Mouse (Mus musculus): ENCODE results near the gene Mcrip1.

Gene Mcrip1

DNA sequence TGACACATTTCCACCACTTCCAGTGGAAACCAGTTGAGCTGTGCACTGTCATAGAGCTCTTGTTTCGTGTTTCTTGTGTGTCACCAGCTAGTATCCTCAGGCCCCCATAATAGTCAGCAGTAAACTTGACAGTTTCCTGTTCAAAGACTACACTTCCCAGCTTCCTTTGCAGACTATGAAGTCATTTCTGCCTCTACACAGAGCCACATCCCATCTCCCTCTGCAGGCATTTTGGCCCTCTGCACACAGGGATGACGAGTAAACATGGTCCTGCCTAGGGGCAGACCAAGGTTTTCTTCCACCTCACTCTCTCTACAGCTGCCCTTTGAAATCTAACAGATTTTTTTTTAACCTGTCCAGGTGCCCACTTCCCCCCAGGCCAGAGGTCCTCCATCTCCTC is 2.1 kb downstream of the Mcrip1 start:
- in situ Hi-C loops (cut with MboI, MseI), result no loop called here

DNA sequence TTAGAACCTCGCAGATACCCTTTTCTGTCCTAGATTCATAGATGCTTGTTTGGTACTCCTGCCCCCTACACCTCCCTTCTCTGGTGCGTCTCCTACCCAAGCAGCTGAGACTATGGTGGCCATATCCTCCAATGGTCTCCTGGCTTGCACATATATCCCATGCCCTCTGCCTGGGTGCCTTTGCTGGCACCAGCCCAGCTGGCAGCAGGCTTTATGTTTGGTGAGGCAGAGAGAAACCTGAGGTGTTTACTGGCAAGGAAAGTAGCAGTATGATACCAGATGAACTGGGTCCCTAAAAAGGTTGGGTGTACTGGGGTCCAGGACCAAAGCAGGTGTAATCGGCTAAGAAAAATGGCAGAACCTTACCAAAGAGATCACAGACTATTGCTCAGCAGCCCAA is 3.6 kb downstream of the Mcrip1 start:
- in situ Hi-C loops (cut with MboI, MseI), result no loop called here

DNA sequence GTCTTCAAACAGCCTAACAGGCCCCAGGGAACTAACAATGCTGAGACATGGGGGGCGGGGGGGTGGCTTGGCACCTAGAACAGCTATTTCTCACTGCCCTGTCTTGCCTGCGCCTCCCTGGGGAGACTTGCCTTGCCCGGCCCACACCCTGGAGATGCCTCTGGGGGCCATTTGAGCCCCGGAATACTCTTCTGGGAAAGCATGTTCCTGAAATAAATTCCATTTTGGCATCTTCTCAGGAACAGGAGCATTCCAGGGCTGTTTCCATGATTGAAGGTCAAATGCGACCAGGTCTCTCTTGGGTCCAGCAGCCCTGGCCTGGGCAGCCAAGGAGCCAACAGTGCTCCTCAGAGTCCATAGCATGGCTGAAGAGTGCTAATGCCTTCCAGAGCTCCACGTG is 7.2 kb downstream of the Mcrip1 start:
- in situ Hi-C loops (cut with MboI, MseI), result no loop called here

DNA sequence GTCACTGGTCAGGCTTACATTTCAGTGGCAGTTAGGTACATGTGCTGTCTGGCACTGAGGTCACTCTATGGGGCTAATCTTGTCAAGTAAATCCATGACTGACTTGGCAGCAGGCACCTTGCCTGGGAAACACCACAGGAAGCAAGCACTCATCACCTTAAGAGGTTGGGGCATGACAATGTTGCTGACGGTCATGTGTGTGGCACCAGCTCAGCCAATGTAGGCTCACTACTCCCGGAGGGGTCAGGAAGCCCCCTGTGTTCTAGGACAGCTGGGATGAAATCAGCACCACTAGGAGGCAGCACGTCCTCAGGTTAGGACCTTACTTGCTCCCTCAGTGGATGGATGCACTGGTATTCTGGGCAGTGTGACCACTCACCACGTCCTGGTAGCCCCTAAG is 7.6 kb downstream of the Mcrip1 start:
- in situ Hi-C loops (cut with MboI, MseI), result no loop called here

DNA sequence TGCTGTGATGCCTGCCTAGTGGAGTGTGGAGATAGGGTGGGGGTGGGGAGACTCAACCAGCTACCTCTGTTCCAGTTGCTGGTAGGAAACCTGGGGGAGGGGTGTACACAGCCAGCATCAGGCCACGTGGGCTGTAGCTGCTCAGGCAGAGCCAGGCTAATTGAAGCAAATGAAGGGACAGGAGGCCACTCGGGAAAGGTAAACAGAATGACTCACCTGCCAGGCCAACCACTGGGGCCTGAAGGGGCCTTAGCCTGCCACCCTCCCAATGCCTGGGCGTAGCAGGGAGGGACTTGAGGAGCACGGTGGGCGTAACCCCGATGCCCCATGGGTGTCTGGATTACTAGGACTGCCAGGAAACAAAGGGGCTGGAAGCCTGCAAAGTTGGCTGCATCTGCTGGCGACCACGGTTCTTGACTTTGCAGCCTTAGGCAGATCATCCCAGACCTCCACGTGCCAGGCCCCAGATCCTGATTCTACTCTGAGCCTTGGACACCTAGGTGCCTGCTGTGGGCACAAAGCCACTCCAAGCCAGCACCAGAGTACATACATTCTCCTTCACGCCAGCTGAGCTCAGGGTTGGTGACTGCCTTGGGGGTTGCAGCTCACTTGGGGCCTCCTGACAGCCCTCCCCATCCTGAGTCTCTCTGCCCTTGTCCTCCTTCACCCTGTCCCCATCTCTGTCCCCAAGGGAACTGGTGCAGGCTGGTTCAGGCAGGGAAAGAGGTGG is 10.1 kb downstream of the Mcrip1 start:
- in situ Hi-C loops (cut with MboI, MseI), result loop anchor here in 1 of 2 experiments (5.0 kb wide), 1 partner anchor 377 kb away; no protein-coding TSS in a partner anchor

DNA sequence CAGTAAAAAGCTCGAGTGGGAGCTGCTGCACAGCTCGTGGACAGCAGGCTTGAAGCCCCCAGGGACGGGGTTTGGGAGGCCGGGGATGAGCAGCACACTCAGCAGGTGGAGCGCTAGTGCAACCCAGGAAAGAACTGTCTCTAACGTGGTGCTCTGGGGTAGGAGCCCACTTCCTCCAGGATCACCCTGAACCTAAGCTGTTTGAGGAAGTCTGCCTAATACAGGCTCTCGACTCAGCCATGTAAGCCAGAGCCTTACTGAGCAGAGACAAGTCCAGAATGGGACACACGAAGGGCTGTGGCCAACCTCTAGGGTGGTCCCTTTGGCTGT is 10.6 kb downstream of the Mcrip1 start:
- in situ Hi-C loops (cut with MboI, MseI), result loop anchor here in 1 of 2 experiments (5.0 kb wide), 1 partner anchor 377 kb away; no protein-coding TSS in a partner anchor

DNA sequence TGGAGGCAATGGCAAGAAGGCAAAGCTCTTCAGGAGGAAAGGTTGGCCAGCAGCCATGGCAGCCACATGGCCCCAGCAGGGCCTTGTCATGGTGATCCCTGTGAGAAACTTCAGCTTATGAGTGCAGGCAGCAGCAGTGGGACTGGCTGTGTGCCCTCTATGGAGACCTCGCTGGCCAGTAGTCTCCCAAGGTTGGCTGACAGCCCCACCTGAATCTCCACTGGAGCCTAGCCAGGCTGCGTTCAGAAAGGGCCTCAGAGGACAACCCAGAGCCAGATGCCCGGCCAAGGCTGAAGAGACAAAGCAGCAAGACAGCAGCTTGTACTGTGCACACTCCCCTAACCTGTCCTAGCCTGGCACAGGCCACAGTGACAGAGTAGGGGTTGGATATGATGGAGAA is 11.0 kb downstream of the Mcrip1 start:
- in situ Hi-C loops (cut with MboI, MseI), result loop anchor here in 1 of 2 experiments (5.0 kb wide), 1 partner anchor 376 kb away; no protein-coding TSS in a partner anchor

DNA sequence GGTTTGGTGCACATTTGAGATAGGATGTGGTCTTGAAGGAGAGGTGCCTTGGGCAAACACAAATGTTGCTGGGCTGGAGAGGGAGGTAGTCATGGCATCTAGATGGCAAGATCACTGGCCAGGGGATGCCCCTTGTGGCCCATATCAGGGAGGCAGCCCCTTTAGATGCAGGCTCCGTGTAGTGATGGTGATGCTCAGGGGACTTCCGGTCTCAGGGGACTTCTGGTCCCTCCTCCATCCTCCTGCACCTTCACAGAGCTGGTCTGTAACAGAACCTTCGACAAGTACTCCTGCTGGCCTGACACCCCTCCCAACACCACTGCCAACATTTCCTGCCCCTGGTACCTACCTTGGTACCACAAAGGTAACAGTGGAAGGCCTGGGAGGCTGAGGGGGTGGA is 13.7 kb downstream of the Mcrip1 start:
- in situ Hi-C loops (cut with MboI, MseI), result loop anchor here in 1 of 2 experiments (5.0 kb wide), 1 partner anchor 374 kb away; no protein-coding TSS in a partner anchor

DNA sequence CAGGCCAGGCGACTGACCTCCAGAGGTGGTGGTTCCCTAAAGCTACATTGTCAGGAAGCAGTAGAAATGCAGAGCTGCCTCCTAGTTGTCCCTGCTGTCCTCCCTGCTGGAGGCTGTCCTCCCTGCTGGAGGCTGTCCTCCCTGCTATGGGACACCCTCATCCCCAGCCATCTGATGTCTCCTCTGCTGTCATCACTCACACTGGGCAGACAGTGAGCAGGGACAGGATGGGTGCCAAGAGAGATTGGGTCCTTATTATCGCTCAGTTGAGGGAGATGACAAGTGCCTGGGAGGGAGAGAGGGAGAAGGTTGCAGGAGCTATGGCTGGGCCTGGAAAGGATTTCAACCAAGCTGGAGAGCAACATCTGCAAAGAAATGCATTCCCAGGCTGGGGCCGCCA is 14.4 kb downstream of the Mcrip1 start:
- in situ Hi-C loops (cut with MboI, MseI), result loop anchor here in 1 of 2 experiments (5.0 kb wide), 1 partner anchor 373 kb away; no protein-coding TSS in a partner anchor

DNA sequence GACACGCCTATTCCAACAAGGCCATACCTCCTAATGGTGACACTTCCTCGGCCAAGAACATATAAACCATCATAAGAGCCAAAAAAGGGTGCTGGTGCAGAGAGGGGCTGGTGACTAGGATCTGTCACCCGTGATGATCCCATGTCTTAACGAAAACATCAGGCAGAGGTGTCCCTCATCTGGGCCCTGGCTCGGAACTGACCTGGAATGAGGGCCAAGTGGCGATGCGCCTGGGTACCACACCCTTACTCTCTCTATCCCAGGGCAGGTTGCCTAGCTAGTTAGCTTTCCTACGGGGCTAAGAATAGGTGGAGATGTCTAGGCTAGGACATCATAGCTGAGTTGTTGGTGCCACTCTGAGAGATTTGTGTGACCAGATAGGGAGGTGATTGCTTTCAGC is 15.4 kb downstream of the Mcrip1 start:
- in situ Hi-C loops (cut with MboI, MseI), result no loop called here

DNA sequence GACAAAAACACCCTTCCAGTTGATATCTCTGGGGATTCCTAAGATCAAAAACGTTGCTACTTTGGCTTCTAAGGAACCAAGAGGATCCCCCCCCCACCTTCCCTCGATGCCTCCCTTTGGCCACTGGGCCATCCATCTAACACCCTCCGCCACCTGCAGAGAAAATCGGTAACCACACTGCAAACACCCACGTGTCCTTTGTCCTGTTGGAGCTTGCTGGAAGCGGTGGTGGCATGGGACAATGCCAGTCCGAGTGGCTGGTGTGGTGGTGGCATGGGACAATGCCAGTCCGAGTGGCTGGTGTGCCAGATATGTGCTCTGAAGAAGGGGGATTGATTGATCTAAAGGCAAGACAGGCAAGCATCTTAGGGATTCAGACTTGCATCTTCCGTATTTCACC is 17.9 kb downstream of the Mcrip1 start:
- in situ Hi-C loops (cut with MboI, MseI), result no loop called here

DNA sequence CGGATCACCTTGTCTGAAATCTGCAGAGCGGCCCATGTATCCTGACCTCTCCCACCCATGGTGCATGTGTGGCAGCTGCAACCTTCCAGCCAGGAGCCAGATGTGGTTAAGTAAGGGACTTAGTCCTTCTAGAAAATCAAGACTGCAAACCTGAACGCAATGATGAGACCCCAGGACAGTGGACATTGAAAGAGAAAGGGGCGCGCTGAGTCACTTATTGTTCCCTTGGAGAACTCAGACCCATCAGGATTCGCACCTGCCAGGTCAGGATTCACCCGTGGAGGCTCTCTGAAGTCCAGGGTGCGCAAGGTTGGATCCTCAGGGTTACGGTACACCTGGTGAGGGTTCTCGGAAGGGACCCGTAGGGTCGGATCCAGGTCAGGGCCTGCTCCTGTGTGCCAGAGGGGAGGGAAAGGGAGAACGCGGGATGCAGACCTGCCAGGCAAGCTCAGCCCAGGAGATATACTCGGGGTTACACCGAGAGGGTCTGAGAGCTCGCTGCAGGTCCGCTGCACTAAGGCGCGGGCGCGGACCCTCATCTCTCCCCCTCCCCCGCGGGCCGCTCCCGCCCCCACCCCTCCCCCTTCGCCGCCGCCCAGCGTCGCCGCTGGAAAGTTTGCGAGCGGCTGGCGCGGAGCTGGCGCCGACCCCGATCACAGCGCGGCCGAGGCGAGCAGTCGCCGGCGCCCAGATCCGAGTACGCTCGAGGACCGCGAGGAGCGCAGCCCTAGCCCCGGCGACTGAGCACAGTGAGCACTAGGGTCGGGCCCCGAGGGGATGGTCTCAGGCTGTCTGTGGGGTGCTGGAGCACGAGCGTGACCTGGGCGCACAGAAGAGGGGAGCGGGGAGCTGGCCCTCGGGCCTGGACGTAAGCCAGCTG is 19.2 kb downstream of the Mcrip1 start, which contains the start of gene Gcgr:
Gene Gcgr (plus strand): TSS at position 615 of the 880 bp plus-strand sequence.
- in situ Hi-C loops (cut with MboI, MseI), result no loop called here

DNA sequence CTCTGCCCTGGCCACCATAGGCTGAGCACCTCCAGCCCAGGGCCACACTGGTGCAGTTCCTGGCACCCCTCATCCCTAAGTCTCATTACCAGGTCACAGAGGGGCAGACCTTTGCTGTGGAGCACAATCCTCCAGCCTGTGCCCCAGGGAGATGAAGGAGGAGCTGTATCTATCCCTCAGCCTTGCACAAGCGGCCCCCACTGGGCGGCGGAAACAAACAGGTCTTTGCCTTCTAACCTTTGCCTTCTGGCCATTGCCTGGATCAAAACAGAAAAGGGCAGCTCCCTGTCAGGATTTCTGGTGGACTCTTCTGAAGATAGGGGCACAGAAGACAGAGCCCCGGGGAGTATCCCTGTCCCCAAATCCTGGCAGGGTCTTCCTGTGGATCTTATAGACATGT is 20.6 kb downstream of the Mcrip1 start:
- in situ Hi-C loops (cut with MboI, MseI), result loop anchor here in 1 of 2 experiments (10.0 kb wide), 1 partner anchor 526 kb away; no protein-coding TSS in a partner anchor

DNA sequence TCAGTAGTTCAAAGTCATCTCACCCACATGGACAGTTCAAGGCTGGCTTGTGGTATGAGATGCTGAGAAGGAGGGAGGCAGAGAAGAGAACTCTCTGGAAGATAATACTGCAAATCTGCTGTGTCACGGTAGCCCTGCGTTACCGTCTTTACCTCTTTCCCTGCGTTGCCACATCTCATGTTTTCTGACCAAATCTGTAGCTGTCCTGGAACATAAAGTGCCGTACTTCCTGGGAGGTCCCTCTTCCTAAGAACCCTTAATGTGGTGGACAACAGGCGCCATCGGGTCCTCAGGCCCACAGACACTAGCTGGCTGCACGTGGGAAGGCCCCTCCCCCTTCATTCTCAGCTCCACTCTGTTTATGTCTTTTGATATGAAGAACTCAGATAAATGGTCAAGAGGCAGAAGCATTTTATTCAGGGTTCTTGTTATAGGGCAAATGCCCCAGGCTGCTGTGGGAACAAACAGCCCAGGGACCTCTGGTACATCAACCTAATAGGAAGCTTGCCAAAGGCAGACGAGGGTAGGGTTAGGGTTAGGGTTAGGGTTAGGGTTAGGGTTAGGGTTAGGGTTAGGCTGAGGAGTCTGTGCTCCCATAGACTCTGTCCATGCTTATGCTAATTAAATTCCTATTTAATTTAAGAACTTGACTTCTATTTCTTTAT is 21.7 kb downstream of the Mcrip1 start:
- in situ Hi-C loops (cut with MboI, MseI), result loop anchor here in 1 of 2 experiments (10.0 kb wide), 1 partner anchor 527 kb away; no protein-coding TSS in a partner anchor

DNA sequence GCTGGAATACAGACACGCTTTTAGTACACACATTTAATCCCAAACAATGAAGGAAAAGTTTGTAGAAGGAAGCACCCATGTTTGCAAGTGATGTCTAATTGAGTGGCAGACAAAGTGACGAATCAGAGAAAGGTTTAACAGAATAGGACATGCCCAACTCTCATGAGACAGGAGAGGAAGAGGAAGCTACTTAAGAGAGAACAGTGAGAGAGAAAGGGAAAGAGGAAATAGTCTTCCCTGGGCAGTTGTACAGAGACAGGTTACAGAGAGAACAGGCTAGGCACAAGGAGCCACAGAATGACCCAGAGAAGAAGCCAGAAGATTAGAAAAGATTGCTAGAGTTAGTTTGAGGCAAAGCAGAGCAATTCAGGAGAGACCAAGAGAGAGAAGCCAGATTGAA is 23.6 kb downstream of the Mcrip1 start:
- in situ Hi-C loops (cut with MboI, MseI), result loop anchor here in 1 of 2 experiments (10.0 kb wide), 1 partner anchor 529 kb away; no protein-coding TSS in a partner anchor

DNA sequence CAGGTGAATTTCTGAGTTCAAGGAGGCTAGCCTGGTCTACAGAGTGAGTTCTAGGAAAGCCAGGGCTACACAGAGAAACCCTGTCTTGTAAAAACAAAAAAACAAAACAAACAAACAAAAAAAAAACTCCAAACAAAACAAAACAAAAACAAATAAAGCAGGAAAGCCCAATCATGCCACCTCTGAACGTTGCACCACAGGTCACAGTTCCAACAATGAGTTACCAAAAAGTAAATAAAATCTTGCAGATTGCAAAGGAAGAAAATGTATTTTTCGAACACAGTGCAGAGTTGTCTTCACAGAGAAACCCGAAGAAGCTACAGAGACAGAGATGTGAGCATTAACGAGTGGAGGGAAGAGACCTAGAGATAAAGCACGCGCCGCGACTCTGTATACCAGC is 26.9 kb downstream of the Mcrip1 start:
- in situ Hi-C loops (cut with MboI, MseI), result loop anchor here in 1 of 2 experiments (10.0 kb wide), 1 partner anchor 532 kb away; no protein-coding TSS in a partner anchor

DNA sequence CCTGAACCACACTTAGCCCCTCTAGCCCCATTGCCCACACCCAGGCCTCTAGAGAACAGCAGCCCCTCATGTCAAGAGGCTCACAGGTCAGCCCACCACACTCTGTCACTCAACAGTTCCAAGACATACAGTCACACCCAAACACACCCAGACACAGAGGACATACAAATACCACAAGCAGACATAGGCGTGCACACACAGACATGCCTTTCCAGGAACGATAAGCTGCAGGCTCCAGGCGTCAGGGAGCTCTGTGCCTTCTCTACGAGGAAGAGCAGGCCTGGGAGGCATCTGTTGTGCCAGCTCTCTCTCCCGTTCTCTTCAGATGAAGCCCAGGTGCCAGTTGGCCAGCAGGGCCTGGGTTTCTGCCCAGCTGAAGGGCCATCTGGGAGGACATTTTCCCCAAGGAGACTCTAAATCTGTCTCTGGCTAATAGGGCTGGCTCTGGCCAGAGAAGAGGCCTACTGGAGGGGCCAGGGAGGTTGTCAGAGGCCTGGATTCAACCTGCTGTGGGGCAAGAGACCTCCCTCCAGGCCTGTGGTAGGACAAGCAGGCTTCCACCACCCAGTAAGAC is 28.5 kb downstream of the Mcrip1 start:
- in situ Hi-C loops (cut with MboI, MseI), result loop anchor here in 1 of 2 experiments (10.0 kb wide), 1 partner anchor 534 kb away; no protein-coding TSS in a partner anchor

DNA sequence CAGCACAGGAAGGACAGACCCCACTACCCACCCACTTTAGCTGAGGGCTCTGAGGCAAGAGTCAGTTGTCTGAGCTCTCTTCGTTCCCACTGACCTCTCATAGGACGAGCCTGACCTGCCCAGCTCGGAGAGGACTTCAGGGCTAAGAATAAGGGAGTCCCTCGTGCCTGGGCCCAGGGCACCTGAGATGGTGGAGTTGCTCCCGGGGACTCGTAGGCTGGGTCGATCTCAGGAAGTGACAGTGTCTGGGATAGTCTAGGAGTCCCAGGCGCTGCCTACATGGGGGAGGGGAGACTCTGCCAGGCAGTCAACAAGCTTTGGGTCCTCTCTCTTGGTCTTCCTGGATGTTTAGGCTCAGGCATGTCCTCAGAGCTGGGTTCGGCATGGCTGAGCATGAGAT is 29.0 kb downstream of the Mcrip1 start:
- in situ Hi-C loops (cut with MboI, MseI), result loop anchor here in 1 of 2 experiments (10.0 kb wide), 1 partner anchor 534 kb away; no protein-coding TSS in a partner anchor

DNA sequence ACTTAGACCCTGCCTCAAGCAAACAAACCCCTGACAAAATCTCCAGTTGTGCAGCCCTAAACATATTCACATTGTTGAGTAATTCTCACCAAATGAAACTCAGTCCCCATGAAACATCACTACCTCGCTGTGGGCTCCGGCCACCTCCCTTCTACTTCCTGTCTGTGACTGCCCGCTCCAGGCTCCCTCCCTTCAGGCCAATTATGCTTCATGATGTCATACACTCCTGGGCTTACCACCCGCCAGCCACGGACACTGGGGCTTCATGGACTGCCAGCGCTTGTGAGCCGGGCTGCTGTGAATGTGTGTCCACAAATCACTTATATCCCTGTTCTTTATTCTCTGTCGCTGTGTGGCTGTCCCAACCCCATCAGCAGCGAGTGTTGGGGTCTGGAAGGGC is 29.8 kb downstream of the Mcrip1 start:
- in situ Hi-C loops (cut with MboI, MseI), result loop anchor here in 1 of 2 experiments (10.0 kb wide), 1 partner anchor 535 kb away; no protein-coding TSS in a partner anchor

DNA sequence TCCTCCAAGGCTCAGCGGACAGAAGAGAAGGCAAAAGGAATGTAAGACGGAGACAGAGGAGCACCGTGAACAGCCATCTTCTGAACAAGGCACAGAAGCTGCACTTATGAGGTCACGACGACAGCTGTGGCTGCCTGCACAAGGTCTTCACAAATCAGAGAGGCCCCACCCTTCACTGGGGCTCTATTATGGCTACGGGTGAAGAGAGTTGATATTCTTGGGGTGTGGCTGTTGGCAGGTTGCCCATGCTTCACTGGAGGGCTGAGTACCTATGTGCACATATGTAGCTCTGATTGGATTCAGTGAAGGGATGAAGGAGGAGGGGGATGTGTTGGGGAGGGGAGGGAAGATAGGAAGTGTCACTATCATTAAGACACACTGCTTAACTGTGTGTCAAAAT is 31.0 kb downstream of the Mcrip1 start:
- in situ Hi-C loops (cut with MboI, MseI), result no loop called here

DNA sequence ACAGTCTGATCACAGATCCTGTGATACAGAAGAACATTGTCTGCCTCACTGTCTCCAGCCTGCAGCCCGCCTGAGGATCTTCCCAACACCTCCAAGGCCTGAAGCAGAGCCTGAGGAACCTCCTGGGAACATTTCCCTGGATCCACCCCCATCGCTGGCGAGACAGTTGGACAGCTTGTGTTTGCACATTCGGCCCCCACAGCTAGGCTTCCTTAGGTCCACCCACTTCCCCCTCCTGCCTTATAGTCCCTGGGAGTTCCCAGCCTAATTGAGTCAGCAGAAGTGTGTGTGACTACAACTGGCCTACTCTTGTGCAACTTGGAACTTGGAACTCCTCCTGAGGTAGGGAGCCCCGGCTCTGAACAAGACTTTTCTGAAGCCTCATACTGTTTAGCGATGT is 31.5 kb downstream of the Mcrip1 start:
- in situ Hi-C loops (cut with MboI, MseI), result no loop called here

Data from T-helper 17 cell (primary cell).